Mouse (Mus musculus): ENCODE results near the gene Tbc1d9. TPM values are rescaled to one million over a fixed set of nuclear protein-coding genes. Genes with fewer than 3 reads are reported as not detected.

The Tbc1d9 gene
- total and polyA plus RNA-seq, 2 experiments from 2014 or later, result 17.1 to 107 TPM

GRCm38 (mm10) chr8:83274470-83274869 lies 109.3 kb downstream of the Tbc1d9 start:
- Histone ChIP-seq H3K27ac (ENCODE audit: low read depth, low read length) (no peak overlapping the region), H3K4me3 (ENCODE audit: low read depth, low read length) (no peak overlapping the region), H3K27me3 (ENCODE audit: insufficient read depth, low read length) (no peaks in the 10 kb centered on the region), H3K36me3 (ENCODE audit: insufficient read depth) (peaks cover 27% of the 10 kb centered on the region), H3K9ac (no peak overlapping the region), H3K9me3 (ENCODE audit: low read length) (no peaks in the 10 kb centered on the region), H3K4me2 (ENCODE audit: low read depth) (no peak overlapping the region), H3K4me1 (ENCODE audit: insufficient read depth) (no peaks in the 10 kb centered on the region)
- DNase-seq (no peak), ATAC-seq (no peak)
- TF ChIP-seq CTCF (IDR thresholded peaks at IDR 0.05; ENCODE audit: low read depth), result no peak
- WGBS, result 69% methylated on average over 11 of the region's 11 CpGs

- no peaks in the 10 kb centered on the region for H3K4me1 ChIP-seq (ENCODE audit: insufficient read depth)
- no peak for TF ChIP-seq CTCF (IDR thresholded peaks at IDR 0.05; ENCODE audit: low read depth)
- peaks cover 13% of the 10 kb centered on the region; the same call in 1 of the 2 replicates for H3K36me3 ChIP-seq (ENCODE audit: insufficient read depth)
- WGBS, result 88% methylated on average over 6 of the region's 6 CpGs
- H3K27ac ChIP-seq (ENCODE audit: low read depth, low read length), result no peak overlapping the region
- H3K4me2 ChIP-seq (ENCODE audit: low read depth), result no peak overlapping the region
- H3K4me3 ChIP-seq (ENCODE audit: low read depth, low read length), result no peak overlapping the region
- no peak for DNase-seq
- no peak overlapping the region for H3K9ac ChIP-seq
- no peak for ATAC-seq
- no peaks in the 10 kb centered on the region for H3K27me3 ChIP-seq (ENCODE audit: insufficient read depth, low read length)
- no peaks in the 10 kb centered on the region for H3K9me3 ChIP-seq (ENCODE audit: low read length)
Measured at GRCm38 (mm10) chr8:83278431-83278830, 113.3 kb downstream of the Tbc1d9 start.

GRCm38 (mm10) chr8:83285391-83285790 lies 120.2 kb downstream of the Tbc1d9 start:
- no peak for ATAC-seq
- no peak for TF ChIP-seq CTCF (IDR thresholded peaks at IDR 0.05; ENCODE audit: low read depth)
- H3K36me3 ChIP-seq (ENCODE audit: insufficient read depth), result no peaks in the 10 kb centered on the region
- WGBS, result 70% methylated on average over 8 of the region's 8 CpGs
- H3K27ac ChIP-seq (ENCODE audit: low read depth, low read length), result no peak overlapping the region
- no peak for DNase-seq
- no peak overlapping the region for H3K9ac ChIP-seq
- no peak overlapping the region for H3K4me3 ChIP-seq (ENCODE audit: low read depth, low read length)
- H3K9me3 ChIP-seq (ENCODE audit: low read length), result no peaks in the 10 kb centered on the region
- no peak overlapping the region for H3K4me2 ChIP-seq (ENCODE audit: low read depth)
- no peaks in the 10 kb centered on the region for H3K4me1 ChIP-seq (ENCODE audit: insufficient read depth)
- H3K27me3 ChIP-seq (ENCODE audit: insufficient read depth, low read length), result peaks cover 9% of the 10 kb centered on the region; the same call in 1 of the 2 replicates

GRCm38 (mm10) chr8:83290176-83290575 lies 125.0 kb downstream of the Tbc1d9 start, which contains the start of gene Ucp1:
TSS of gene Ucp1 (plus strand) at chr8:83290352.
- no peak for ATAC-seq
- DNase-seq, result no peak

GRCm38 (mm10) chr8:83297375-83297774 lies 132.2 kb downstream of the Tbc1d9 start:
- H3K27me3 ChIP-seq (ENCODE audit: insufficient read depth, low read length), result no peaks in the 10 kb centered on the region
- WGBS, result 83% methylated on average over 4 of the region's 4 CpGs
- no peak for TF ChIP-seq CTCF (IDR thresholded peaks at IDR 0.05; ENCODE audit: low read depth)
- no peak overlapping the region for H3K9ac ChIP-seq
- H3K4me3 ChIP-seq (ENCODE audit: low read depth, low read length), result no peak overlapping the region
- no peaks in the 10 kb centered on the region for H3K9me3 ChIP-seq (ENCODE audit: low read length)
- no peak overlapping the region for H3K4me2 ChIP-seq (ENCODE audit: low read depth)
- H3K36me3 ChIP-seq (ENCODE audit: insufficient read depth), result no peaks in the 10 kb centered on the region
- no peaks in the 10 kb centered on the region for H3K4me1 ChIP-seq (ENCODE audit: insufficient read depth)
- DNase-seq (no peak), ATAC-seq (no peak)
- no peak overlapping the region for H3K27ac ChIP-seq (ENCODE audit: low read depth, low read length)

More at GRCm38 (mm10) chr8:83290176-83290575, 125.0 kb downstream of the Tbc1d9 start, which contains the start of gene Ucp1:
- Histone ChIP-seq H3K9ac (no peak within 1 kb of the TSS), H3K27me3 (ENCODE audit: insufficient read depth, low read length) (peaks cover 12% of the 10 kb centered on the region; the same call in 1 of the 2 replicates), H3K4me2 (ENCODE audit: low read depth) (peak within 1 kb of the TSS; percentile 46), H3K9me3 (ENCODE audit: low read length) (no peaks in the 10 kb centered on the region), H3K4me1 (ENCODE audit: insufficient read depth) (no peaks in the 10 kb centered on the region), H3K4me3 (ENCODE audit: low read depth, low read length) (peak within 1 kb of the TSS; percentile 17), H3K36me3 (ENCODE audit: insufficient read depth) (no peaks in the 10 kb centered on the region), H3K27ac (ENCODE audit: low read depth, low read length) (no peak within 1 kb of the TSS)
- 5% methylated on average over 20 of the region's 20 CpGs for WGBS
- TF ChIP-seq CTCF (IDR thresholded peaks at IDR 0.05; ENCODE audit: low read depth), result peak; percentile 20; the same call in 1 of the 2 replicates

GRCm38 (mm10) chr8:83300135-83300534 lies 135.0 kb downstream of the Tbc1d9 start:
- Histone ChIP-seq H3K36me3 (ENCODE audit: insufficient read depth) (no peaks in the 10 kb centered on the region), H3K9me3 (ENCODE audit: low read length) (no peaks in the 10 kb centered on the region), H3K27ac (ENCODE audit: low read depth, low read length) (no peak overlapping the region), H3K4me1 (ENCODE audit: insufficient read depth) (no peaks in the 10 kb centered on the region), H3K4me2 (ENCODE audit: low read depth) (no peak overlapping the region), H3K4me3 (ENCODE audit: low read depth, low read length) (no peak overlapping the region), H3K9ac (no peak overlapping the region), H3K27me3 (ENCODE audit: insufficient read depth, low read length) (no peaks in the 10 kb centered on the region)
- ATAC-seq, result no peak
- TF ChIP-seq CTCF (IDR thresholded peaks at IDR 0.05; ENCODE audit: low read depth), result 0 out of 2 replicates have a peak, but pooled peaks have one; percentile 22
- no peak for DNase-seq
- 78% methylated on average over 1 of the region's 1 CpGs for WGBS

- no peaks in the 10 kb centered on the region for H3K27me3 ChIP-seq (ENCODE audit: insufficient read depth, low read length)
- ATAC-seq (no peak), DNase-seq (no peak)
- no peak overlapping the region for H3K4me2 ChIP-seq (ENCODE audit: low read depth)
- no peak overlapping the region for H3K9ac ChIP-seq
- no peaks in the 10 kb centered on the region for H3K9me3 ChIP-seq (ENCODE audit: low read length)
- H3K27ac ChIP-seq (ENCODE audit: low read depth, low read length), result no peak overlapping the region
- 79% methylated on average over 1 of the region's 1 CpGs for WGBS
- H3K36me3 ChIP-seq (ENCODE audit: insufficient read depth), result no peaks in the 10 kb centered on the region
- no peak overlapping the region for H3K4me3 ChIP-seq (ENCODE audit: low read depth, low read length)
- no peaks in the 10 kb centered on the region for H3K4me1 ChIP-seq (ENCODE audit: insufficient read depth)
- TF ChIP-seq CTCF (IDR thresholded peaks at IDR 0.05; ENCODE audit: low read depth), result no peak
Measured at GRCm38 (mm10) chr8:83304946-83305345, 139.8 kb downstream of the Tbc1d9 start.
